Mouse (Mus musculus): ENCODE results near the gene Gm10570. TPM values are rescaled to one million over a fixed set of nuclear protein-coding genes. Genes with fewer than 3 reads are reported as not detected.

Gene Gm10570
- total and polyA plus RNA-seq, 3 experiments = 0.27 TPM; not detected in 2

GRCm38 (mm10) chr4:130283826-130284225 is 24.6 kb downstream of the Gm10570 start:
- no peak for TF ChIP-seq CTCF (IDR thresholded peaks at IDR 0.05)
- TF ChIP-seq POLR2A (IDR thresholded peaks at IDR 0.05; ENCODE audit: insufficient read depth, low read depth, low read length) = no peak
- TF ChIP-seq EP300 (IDR thresholded peaks at IDR 0.05; ENCODE audit: insufficient read depth, low read depth, low read length) = no peak
- intact Hi-C loops (cut with DNase I) = no loop called here

DNA sequence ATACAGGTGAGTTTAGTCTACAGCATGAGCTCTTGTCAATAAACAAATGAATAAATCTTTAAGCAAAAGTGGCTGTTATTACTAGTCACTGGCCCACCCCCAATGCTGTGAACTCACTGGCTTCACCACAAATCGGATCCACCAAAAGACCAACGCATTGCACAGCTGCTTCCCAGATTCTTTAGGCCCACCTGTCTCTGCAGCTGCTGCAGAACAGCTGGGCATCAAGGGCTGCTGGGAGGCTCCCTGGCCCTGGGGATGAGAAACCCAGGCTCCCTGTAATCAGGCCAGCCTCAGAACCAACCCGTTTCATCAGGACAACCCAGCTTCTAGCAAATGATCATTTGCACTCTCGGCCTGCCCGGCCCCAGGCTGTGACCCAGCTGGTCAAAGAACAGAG is 25.6 kb downstream of the Gm10570 start:
- no peaks in the 10 kb centered on the region for H3K36me3 ChIP-seq (ENCODE audit: control insufficient read depth, insufficient read depth, low read length)
- no peak for DNase-seq
- no peak overlapping the region for H3K9ac ChIP-seq (ENCODE audit: low read depth, low read length)
- H3K27me3 ChIP-seq (ENCODE audit: control insufficient read depth, insufficient read depth, low read length) = no peaks in the 10 kb centered on the region; the same call in 1 of the 2 replicates
- no peaks in the 10 kb centered on the region for H3K4me1 ChIP-seq (ENCODE audit: control insufficient read depth, insufficient read depth, low read length)
- WGBS = 82% methylated on average over 5 of the region's 5 CpGs
- no peak overlapping the region for H3K27ac ChIP-seq
- intact Hi-C loops (cut with DNase I) = no loop called here
- H3K4me3 ChIP-seq = no peak overlapping the region
- TF ChIP-seq CTCF (IDR thresholded peaks at IDR 0.05) (no peak), EP300 (IDR thresholded peaks at IDR 0.05; ENCODE audit: insufficient read depth, low read depth, low read length) (no peak), POLR2A (IDR thresholded peaks at IDR 0.05; ENCODE audit: insufficient read depth, low read depth, low read length) (no peak)
- no peaks in the 10 kb centered on the region for H3K79me2 ChIP-seq (replicated peaks; ENCODE audit: control insufficient read depth, insufficient read depth, low read length)

More at GRCm38 (mm10) chr4:130283826-130284225, 24.6 kb downstream of the Gm10570 start:
- DNase-seq = no peak
- Histone ChIP-seq H3K9ac (ENCODE audit: low read depth, low read length) (no peak overlapping the region), H3K27me3 (ENCODE audit: control insufficient read depth, insufficient read depth, low read length) (no peaks in the 10 kb centered on the region), H3K4me3 (no peak overlapping the region), H3K4me1 (ENCODE audit: control insufficient read depth, insufficient read depth, low read length) (no peaks in the 10 kb centered on the region), H3K36me3 (ENCODE audit: control insufficient read depth, insufficient read depth, low read length) (no peaks in the 10 kb centered on the region), H3K27ac (no peak overlapping the region), H3K79me2 (replicated peaks; ENCODE audit: control insufficient read depth, insufficient read depth, low read length) (no peaks in the 10 kb centered on the region)
- WGBS = 60% methylated on average over 9 of the region's 9 CpGs

DNA sequence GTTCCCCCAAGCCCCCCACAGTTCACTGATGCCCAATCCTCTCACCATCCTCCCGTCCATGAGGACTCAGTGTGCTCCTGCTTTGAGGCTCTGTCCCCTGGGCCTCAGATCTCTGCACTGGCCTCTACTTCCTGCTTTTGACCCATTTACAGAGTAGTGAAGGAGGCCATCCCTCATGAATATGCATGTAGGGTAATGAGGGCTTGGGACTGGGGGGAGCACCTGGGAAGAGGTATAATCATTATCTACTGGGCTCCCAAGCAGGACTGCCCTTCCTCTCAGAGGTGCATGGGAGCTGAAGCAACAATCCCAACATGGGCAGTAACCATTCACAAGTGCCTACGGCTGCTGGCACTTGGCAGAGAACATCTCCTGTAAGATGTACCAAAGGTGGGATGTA is 29.4 kb downstream of the Gm10570 start, which contains the start of gene Serinc2:
Gene Serinc2, minus strand, starts transcription at position 101 of the 400 bp plus-strand sequence.
- intact Hi-C loops (cut with DNase I) = no loop called here
- H3K4me3 ChIP-seq = no peak within 1 kb of the TSS
- H3K36me3 ChIP-seq (ENCODE audit: control insufficient read depth, insufficient read depth, low read length) = no peaks in the 10 kb centered on the region
- H3K4me1 ChIP-seq (ENCODE audit: control insufficient read depth, insufficient read depth, low read length) = no peaks in the 10 kb centered on the region
- DNase-seq = no peak
- peaks cover 4% of the 10 kb centered on the region for H3K27me3 ChIP-seq (ENCODE audit: control insufficient read depth, insufficient read depth, low read length)
- 74% methylated on average over 2 of the region's 2 CpGs for WGBS
- no peak within 1 kb of the TSS for H3K9ac ChIP-seq (ENCODE audit: low read depth, low read length)
- TF ChIP-seq POLR2A (IDR thresholded peaks at IDR 0.05; ENCODE audit: insufficient read depth, low read depth, low read length) (no peak), EP300 (IDR thresholded peaks at IDR 0.05; ENCODE audit: insufficient read depth, low read depth, low read length) (no peak), CTCF (IDR thresholded peaks at IDR 0.05) (no peak)
- no peaks in the 10 kb centered on the region for H3K79me2 ChIP-seq (replicated peaks; ENCODE audit: control insufficient read depth, insufficient read depth, low read length)
- no peak within 1 kb of the TSS for H3K27ac ChIP-seq

GRCm38 (mm10) chr4:130276573-130277176 is 31.8 kb downstream of the Gm10570 start:
- intact Hi-C loops (cut with DNase I) = no loop called here
- no peaks in the 10 kb centered on the region; the same call in 1 of the 2 replicates for H3K4me1 ChIP-seq (ENCODE audit: control insufficient read depth, insufficient read depth, low read length)
- DNase-seq = no peak
- H3K27ac ChIP-seq = no peak overlapping the region
- H3K4me3 ChIP-seq = no peak overlapping the region
- 60% methylated on average over 7 of the region's 7 CpGs for WGBS
- peaks cover 7% of the 10 kb centered on the region for H3K27me3 ChIP-seq (ENCODE audit: control insufficient read depth, insufficient read depth, low read length)
- H3K79me2 ChIP-seq (replicated peaks; ENCODE audit: control insufficient read depth, insufficient read depth, low read length) = no peaks in the 10 kb centered on the region
- H3K36me3 ChIP-seq (ENCODE audit: control insufficient read depth, insufficient read depth, low read length) = no peaks in the 10 kb centered on the region
- TF ChIP-seq POLR2A (IDR thresholded peaks at IDR 0.05; ENCODE audit: insufficient read depth, low read depth, low read length) = no peak
- no peak for TF ChIP-seq CTCF (IDR thresholded peaks at IDR 0.05)
- TF ChIP-seq EP300 (IDR thresholded peaks at IDR 0.05; ENCODE audit: insufficient read depth, low read depth, low read length) = no peak
- no peak overlapping the region for H3K9ac ChIP-seq (ENCODE audit: low read depth, low read length)

GRCm38 (mm10) chr4:130275823-130276105 is 32.7 kb downstream of the Gm10570 start:
- intact Hi-C loops (cut with DNase I) = no loop called here
- no peak overlapping the region for H3K9ac ChIP-seq (ENCODE audit: low read depth, low read length)
- no peaks in the 10 kb centered on the region for H3K36me3 ChIP-seq (ENCODE audit: control insufficient read depth, insufficient read depth, low read length)
- H3K27ac ChIP-seq = no peak overlapping the region
- H3K4me1 ChIP-seq (ENCODE audit: control insufficient read depth, insufficient read depth, low read length) = no peaks in the 10 kb centered on the region; the same call in 1 of the 2 replicates
- no peak overlapping the region for H3K4me3 ChIP-seq
- no peak for DNase-seq
- 58% methylated on average over 5 of the region's 5 CpGs for WGBS
- no peak for TF ChIP-seq POLR2A (IDR thresholded peaks at IDR 0.05; ENCODE audit: insufficient read depth, low read depth, low read length)
- H3K27me3 ChIP-seq (ENCODE audit: control insufficient read depth, insufficient read depth, low read length) = peaks cover 7% of the 10 kb centered on the region
- H3K79me2 ChIP-seq (replicated peaks; ENCODE audit: control insufficient read depth, insufficient read depth, low read length) = no peaks in the 10 kb centered on the region

- DNase-seq = no peak
- Histone ChIP-seq H3K79me2 (replicated peaks; ENCODE audit: control insufficient read depth, insufficient read depth, low read length) (no peaks in the 10 kb centered on the region), H3K4me3 (peak overlapping the region; percentile 37), H3K27ac (no peak overlapping the region), H3K36me3 (ENCODE audit: control insufficient read depth, insufficient read depth, low read length) (no peaks in the 10 kb centered on the region), H3K27me3 (ENCODE audit: control insufficient read depth, insufficient read depth, low read length) (peaks cover 7% of the 10 kb centered on the region), H3K4me1 (ENCODE audit: control insufficient read depth, insufficient read depth, low read length) (no peaks in the 10 kb centered on the region; the same call in 1 of the 2 replicates), H3K9ac (ENCODE audit: low read depth, low read length) (no peak overlapping the region)
- 4% methylated on average over 61 of the region's 62 CpGs for WGBS
- intact Hi-C loops (cut with DNase I) = no loop called here
- TF ChIP-seq CTCF (IDR thresholded peaks at IDR 0.05) = no peak
- no peak for TF ChIP-seq EP300 (IDR thresholded peaks at IDR 0.05; ENCODE audit: insufficient read depth, low read depth, low read length)
- no peak for TF ChIP-seq POLR2A (IDR thresholded peaks at IDR 0.05; ENCODE audit: insufficient read depth, low read depth, low read length)
Observed at GRCm38 (mm10) chr4:130275016-130275822, 33.3 kb downstream of the Gm10570 start.

Measured in heart, adult 2 months (tissue).